Mouse (Mus musculus) midbrain, embryonic 11.5 days (tissue): ENCODE data around the gene Ifi213. TPM values are rescaled to one million over a fixed set of nuclear protein-coding genes. Genes with fewer than 3 reads are reported as not detected.
"Not testable (repeated sequence)": the region's sequence is repeated elsewhere in the genome, so short reads cannot be mapped to it uniquely, and the experiment has no call there.

Source experiments
- ATAC-seq: fragments of 200-750 bp; cut with Nextera tagmentation; 2 replicates; pipeline ENCODE4 v1.8.0; 2017; ENCODE audit warnings: moderate TSS enrichment, moderate library complexity; ENCODE audit not compliant: low FRiP score
- DNase-seq: peaks from one replicate; pipeline ENCODE4 v3.0.0; 2015; ENCODE audit warnings: low spot score; ENCODE audit errors: missing footprints
- H3K27ac ChIP-seq: fragments of 300-500 bp; sonication (generic); 2 replicates; pipeline ENCODE4 v1.5.1; 2014; ENCODE audit warnings: low read depth, low read length
- H3K27me3 ChIP-seq: fragments of 300-500 bp; sonication (generic); 2 replicates; pipeline ENCODE4 v1.6.1; 2014; ENCODE audit warnings: mild to moderate bottlenecking, low read length, moderate library complexity, mixed read lengths; ENCODE audit not compliant: control insufficient read depth, insufficient read depth
- H3K36me3 ChIP-seq: fragments of 300-500 bp; sonication (generic); 2 replicates; pipeline ENCODE4 v1.6.1; 2014; ENCODE audit warnings: mild to moderate bottlenecking, low read length, moderate library complexity, mixed read lengths; ENCODE audit not compliant: control insufficient read depth, insufficient read depth
- H3K4me1 ChIP-seq: fragments of 300-500 bp; sonication (generic); 2 replicates; pipeline ENCODE4 v1.6.1; 2014; ENCODE audit warnings: low read length; ENCODE audit not compliant: control insufficient read depth, insufficient read depth
- H3K4me2 ChIP-seq: fragments of 300-500 bp; sonication (generic); 2 replicates; pipeline ENCODE4 v1.6.1; 2014; ENCODE audit warnings: mild to moderate bottlenecking, moderate library complexity
- H3K4me3 ChIP-seq: fragments of 300-500 bp; sonication (generic); 2 replicates; pipeline ENCODE4 v1.5.1; 2014; ENCODE audit warnings: low read depth, low read length
- H3K9ac ChIP-seq: fragments of 300-500 bp; sonication (generic); 2 replicates; pipeline ENCODE4 v1.6.1; 2014; ENCODE audit warnings: low read length
- H3K9me3 ChIP-seq: fragments of 300-500 bp; sonication (generic); 2 replicates; pipeline ENCODE4 v1.6.1; 2016; ENCODE audit warnings: low read length; ENCODE audit not compliant: control insufficient read depth
- WGBS: fragments of 180-500 bp; shearing (Covaris S2); extraction: QIAGEN DNeasy Blood & Tissue Kit; methylation state at CpG from one replicate; pipeline ENCODE4 v1.1.7; 2014; 5-methylcytosine and 5-hydroxymethylcytosine counted together
- polyA plus RNA-seq: library from polyadenylated mRNA; unstranded; fragments of >200 nt; fragmentation: Nextera tagmentation; extraction: Ambion mirVana; gene quantifications from 2 replicates; pipeline ENCODE4 v1.2.1, GENCODE M21; 2014

Ifi213 gene
- not detected in 2 replicates for polyA plus RNA-seq

- not testable (repeated sequence) for H3K4me1 ChIP-seq, H3K27me3 ChIP-seq, DNase-seq, H3K36me3 ChIP-seq, H3K9ac ChIP-seq, H3K9me3 ChIP-seq, H3K4me3 ChIP-seq, ATAC-seq, H3K27ac ChIP-seq, H3K4me2 ChIP-seq
- whole genome bisulfite sequencing: 80% methylated on average over 3 of the region's 3 CpGs
These were observed at the start of gene Ifi213 for GRCm38 (mm10) chr1:173598838-173599494. Ifi213 (minus strand) TSS chr1:173599274.

- ATAC-seq (no peak), DNase-seq (no peak)
- no peak overlapping the region for H3K27ac ChIP-seq
- no peak overlapping the region for H3K4me3 ChIP-seq
- WGBS: 71% methylated on average over 2 of the region's 2 CpGs
- no peak overlapping the region for H3K4me2 ChIP-seq
- H3K27me3 ChIP-seq: no peaks in the 10 kb centered on the region
- no peaks in the 10 kb centered on the region for H3K9me3 ChIP-seq
- no peaks in the 10 kb centered on the region for H3K4me1 ChIP-seq
- H3K36me3 ChIP-seq: no peaks in the 10 kb centered on the region
- no peak overlapping the region for H3K9ac ChIP-seq
These were observed 46.3 kb upstream of the Ifi213 start for GRCm38 (mm10) chr1:173645393-173645792.

- ATAC-seq: no peak
- no peak overlapping the region for H3K4me2 ChIP-seq
- WGBS: 92% methylated on average over 5 of the region's 5 CpGs
- H3K36me3 ChIP-seq: no peaks in the 10 kb centered on the region
- no peak for DNase-seq
- no peak overlapping the region for H3K4me3 ChIP-seq
- no peaks in the 10 kb centered on the region for H3K27me3 ChIP-seq
- no peaks in the 10 kb centered on the region for H3K9me3 ChIP-seq
- no peak overlapping the region for H3K27ac ChIP-seq
- H3K4me1 ChIP-seq: no peaks in the 10 kb centered on the region
- no peak overlapping the region for H3K9ac ChIP-seq
These were observed 35.0 kb upstream of the Ifi213 start for GRCm38 (mm10) chr1:173633969-173634645.

- not testable (repeated sequence) for H3K4me1 ChIP-seq, ATAC-seq, H3K27ac ChIP-seq, H3K4me2 ChIP-seq, H3K27me3 ChIP-seq, H3K4me3 ChIP-seq, H3K36me3 ChIP-seq, H3K9ac ChIP-seq, DNase-seq, H3K9me3 ChIP-seq
- 87% methylated on average over 2 of the region's 2 CpGs for WGBS
These were observed 31.5 kb upstream of the Ifi213 start, which contains the start of gene Ifi209 for GRCm38 (mm10) chr1:173630622-173631021. Ifi209 (plus strand) TSS chr1:173630917.

- no peaks in the 10 kb centered on the region for H3K27me3 ChIP-seq
- H3K4me3 ChIP-seq: no peak overlapping the region
- 77% methylated on average over 2 of the region's 2 CpGs for WGBS
- no peak overlapping the region for H3K27ac ChIP-seq
- H3K9me3 ChIP-seq: no peaks in the 10 kb centered on the region
- no peak for DNase-seq
- H3K9ac ChIP-seq: no peak overlapping the region
- ATAC-seq: no peak
- H3K4me2 ChIP-seq: no peak overlapping the region
- H3K36me3 ChIP-seq: no peaks in the 10 kb centered on the region
- no peaks in the 10 kb centered on the region for H3K4me1 ChIP-seq
These were observed 27.6 kb upstream of the Ifi213 start for GRCm38 (mm10) chr1:173626686-173627085.

GRCm38 (mm10) chr1:173624052-173624451 lies 25.0 kb upstream of the Ifi213 start:
- H3K36me3 ChIP-seq: no peaks in the 10 kb centered on the region
- no peak overlapping the region for H3K27ac ChIP-seq
- H3K9ac ChIP-seq: no peak overlapping the region
- H3K4me3 ChIP-seq: no peak overlapping the region
- H3K4me1 ChIP-seq: no peaks in the 10 kb centered on the region
- H3K4me2 ChIP-seq: no peak overlapping the region
- ATAC-seq (no peak), DNase-seq (no peak)
- 92% methylated on average over 2 of the region's 2 CpGs for WGBS
- H3K9me3 ChIP-seq: no peaks in the 10 kb centered on the region
- no peaks in the 10 kb centered on the region for H3K27me3 ChIP-seq

- H3K4me1 ChIP-seq, H3K9ac ChIP-seq, DNase-seq, ATAC-seq, H3K4me3 ChIP-seq, H3K27ac ChIP-seq, H3K27me3 ChIP-seq, H3K4me2 ChIP-seq, H3K9me3 ChIP-seq, H3K36me3 ChIP-seq: not testable (repeated sequence)
- 82% methylated on average over 2 of the region's 2 CpGs for WGBS
These were observed 23.1 kb upstream of the Ifi213 start for GRCm38 (mm10) chr1:173622216-173622615.

GRCm38 (mm10) chr1:173610291-173610690 lies 11.2 kb upstream of the Ifi213 start:
- H3K4me1 ChIP-seq, H3K9me3 ChIP-seq, H3K4me2 ChIP-seq, H3K27ac ChIP-seq, H3K27me3 ChIP-seq, DNase-seq, H3K9ac ChIP-seq, H3K4me3 ChIP-seq, H3K36me3 ChIP-seq, ATAC-seq: not testable (repeated sequence)
- 84% methylated on average over 3 of the region's 3 CpGs for WGBS

- H3K9ac ChIP-seq, H3K4me1 ChIP-seq, H3K27ac ChIP-seq, H3K36me3 ChIP-seq, H3K4me3 ChIP-seq, ATAC-seq, H3K9me3 ChIP-seq, H3K27me3 ChIP-seq, H3K4me2 ChIP-seq: not testable (repeated sequence)
- 86% methylated on average over 2 of the region's 2 CpGs for WGBS
- peak; percentile 51 for DNase-seq
These were observed 9.4 kb downstream of the Ifi213 start for GRCm38 (mm10) chr1:173589698-173590097.
